Mouse (Mus musculus) stomach, embryonic 14.5 days (tissue): ENCODE measurements around the gene Spo11. TPM values are rescaled to one million over a fixed set of nuclear protein-coding genes. Genes with fewer than 3 reads are reported as not detected.

Source experiments
- ATAC-seq: fragments of 200-750 bp; cut with Nextera tagmentation; 2 replicates; pipeline ENCODE4 v1.8.0; 2017; ENCODE audit warnings: low read depth, moderate TSS enrichment; ENCODE audit not compliant: insufficient number of reproducible peaks, insufficient read depth, low FRiP score
- H3K27ac ChIP-seq: fragments of 300-500 bp; sonication (generic); 2 replicates; pipeline ENCODE4 v1.5.1; 2014; ENCODE audit warnings: mild to moderate bottlenecking, low read length, moderate library complexity, mixed read lengths
- H3K27me3 ChIP-seq: fragments of 300-500 bp; sonication (generic); 2 replicates; pipeline ENCODE4 v1.6.1; 2014; ENCODE audit warnings: low read length, control low read depth, mixed read lengths; ENCODE audit not compliant: control insufficient read depth, insufficient read depth
- H3K36me3 ChIP-seq: fragments of 300-500 bp; sonication (generic); 2 replicates; pipeline ENCODE4 v1.6.1; 2014; ENCODE audit warnings: mild to moderate bottlenecking, control low read depth, low read length, moderate library complexity, mixed read lengths; ENCODE audit not compliant: control insufficient read depth, insufficient read depth
- H3K4me1 ChIP-seq: fragments of 300-500 bp; sonication (generic); 2 replicates; pipeline ENCODE4 v1.6.1; 2014; ENCODE audit warnings: low read length, control low read depth, mixed read lengths; ENCODE audit not compliant: control insufficient read depth, insufficient read depth
- H3K4me2 ChIP-seq: fragments of 300-500 bp; sonication (generic); replicated peaks from 2 replicates; pipeline ENCODE4 v1.6.1; 2014; ENCODE audit warnings: low read depth, low read length, control low read depth
- H3K4me3 ChIP-seq: fragments of 300-500 bp; sonication (generic); 2 replicates; pipeline ENCODE4 v1.5.1; 2014; ENCODE audit warnings: low read depth, low read length, control low read depth
- H3K9ac ChIP-seq: fragments of 300-500 bp; sonication (generic); replicated peaks from 2 replicates; pipeline ENCODE4 v1.6.1; 2014; ENCODE audit warnings: low read depth, mild to moderate bottlenecking, control low read depth, low read length, moderate library complexity, mixed read lengths
- H3K9me3 ChIP-seq: fragments of 300-500 bp; sonication (generic); 2 replicates; pipeline ENCODE4 v1.6.1; 2016; ENCODE audit warnings: low read depth, low read length, control low read depth; ENCODE audit not compliant: control insufficient read depth
- WGBS: fragments of 180-500 bp; shearing (Covaris S2); extraction: QIAGEN DNeasy Blood & Tissue Kit; methylation state at CpG from one replicate; pipeline ENCODE4 v1.1.7; 2014; 5-methylcytosine and 5-hydroxymethylcytosine counted together
- polyA plus RNA-seq: library from polyadenylated mRNA; unstranded; fragments of >200 nt; fragmentation: Nextera tagmentation; extraction: Ambion mirVana; gene quantifications from 2 replicates; pipeline ENCODE4 v1.2.1, GENCODE M21; 2014

Gene Spo11
- polyA plus RNA-seq, 1 experiment from 2014 or later = 0.54 TPM

GRCm38 (mm10) chr2:173042504-173043162 is 65.1 kb downstream of the Spo11 start:
- Histone ChIP-seq H3K4me2 (no peak overlapping the region), H3K9ac (no peak overlapping the region), H3K4me1 (no peaks in the 10 kb centered on the region), H3K36me3 (no peaks in the 10 kb centered on the region), H3K27ac (no peak overlapping the region), H3K27me3 (no peaks in the 10 kb centered on the region), H3K4me3 (no peak overlapping the region), H3K9me3 (no peaks in the 10 kb centered on the region)
- 67% methylated on average over 11 of the region's 11 CpGs for WGBS
- ATAC-seq = no peak

Other genes starting within 250 kb of the Spo11 start
- gene Bmp7, start 37.4 kb upstream of the Spo11 start, polyA plus RNA-seq = 20.7 and 24.0 TPM in 2 replicates
- gene Rae1, start 22.4 kb downstream of the Spo11 start, polyA plus RNA-seq = 138 and 146 TPM in 2 replicates
- 35.6 and 37.9 TPM in 2 replicates for gene Rbm38, start 42.8 kb downstream of the Spo11 start, polyA plus RNA-seq
- 0.14 and 0.17 TPM in 2 replicates for gene Ctcfl, start 141.8 kb downstream of the Spo11 start, polyA plus RNA-seq
- gene Pck1, start 175.3 kb downstream of the Spo11 start, polyA plus RNA-seq = 0.21 and 0.23 TPM in 2 replicates
- gene Zbp1, start 241.2 kb downstream of the Spo11 start, polyA plus RNA-seq = 0.91 TPM in 1 of 2 replicates, not detected in the other